Mouse (Mus musculus) kidney, adult 2 months (tissue): Measurements from ENCODE around the gene Atp6v0c. TPM values are rescaled to one million over a fixed set of nuclear protein-coding genes. Genes with fewer than 3 reads are reported as not detected.

Experiments
- DNase-seq: peaks from one replicate; pipeline ENCODE4 v3.0.0; 2021
- H3K27ac ChIP-seq: fragments of 200-500 bp; 2 replicates; pipeline ENCODE4 v1.5.1; 2012; ENCODE audit warnings: low read depth, low read length, control low read depth, inconsistent platforms; ENCODE audit not compliant: insufficient read depth
- H3K27me3 ChIP-seq: fragments of 200-500 bp; replicated peaks from 2 replicates; pipeline ENCODE4 v1.6.1; 2012; ENCODE audit warnings: mild to moderate bottlenecking, moderate library complexity, low read length, inconsistent platforms; ENCODE audit not compliant: control insufficient read depth, insufficient read depth
- H3K36me3 ChIP-seq: fragments of 200-500 bp; 2 replicates; pipeline ENCODE4 v1.6.1; 2012; ENCODE audit warnings: mild to moderate bottlenecking, moderate library complexity, low read length, inconsistent platforms; ENCODE audit not compliant: control insufficient read depth, insufficient read depth
- H3K4me1 ChIP-seq: fragments of 200-500 bp; 2 replicates; pipeline ENCODE4 v1.6.1; 2011; ENCODE audit warnings: low read length; ENCODE audit not compliant: control insufficient read depth, insufficient read depth
- H3K4me3 ChIP-seq: fragments of 200-500 bp; 2 replicates; pipeline ENCODE4 v1.5.1; 2011; ENCODE audit warnings: mild to moderate bottlenecking, low read depth, low read length, control low read depth; ENCODE audit not compliant: insufficient read depth
- CTCF ChIP-seq: fragments of 200-500 bp; conservative IDR thresholded peaks from 2 replicates; pipeline ENCODE4 v1.5.1; 2011; ENCODE audit warnings: low read depth, mild to moderate bottlenecking, control low read depth, low read length, moderate library complexity, mixed read lengths; ENCODE audit not compliant: insufficient read depth, insufficient read length
- POLR2A ChIP-seq: fragments of 200-500 bp; IDR thresholded peaks from one replicate; pipeline ENCODE4 v1.6.1; 2011; ENCODE audit warnings: low read depth, low read length, control low read depth
- WGBS: fragments of 180-500 bp; shearing (Covaris S2); methylation state at CpG from one replicate; pipeline ENCODE4 v1.1.7; 2018; 5-methylcytosine and 5-hydroxymethylcytosine counted together
- polyA plus RNA-seq: library from polyadenylated mRNA; depleted of rRNA; stranded (reverse); fragments of >200 nt; gene quantifications from 2 replicates; pipeline ENCODE4 v1.2.3, GENCODE M21; 2012

Gene Atp6v0c
- polyA plus RNA-seq, 1 experiment: 2,489 TPM

GRCm38 (mm10) chr17:24154463-24154862 is 15.0 kb downstream of the Atp6v0c start:
- TF ChIP-seq POLR2A: no peak
- TF ChIP-seq CTCF: no peak
- Histone ChIP-seq H3K27me3 (no peaks in the 10 kb centered on the region), H3K36me3 (no peaks in the 10 kb centered on the region), H3K4me3 (no peak overlapping the region), H3K4me1 (peaks cover 9% of the 10 kb centered on the region), H3K27ac (peak overlapping the region; percentile 64; the same call in 1 of the 2 replicates)
- WGBS: 37% methylated on average over 3 of the region's 3 CpGs
- DNase-seq: peak; percentile 96

DNA sequence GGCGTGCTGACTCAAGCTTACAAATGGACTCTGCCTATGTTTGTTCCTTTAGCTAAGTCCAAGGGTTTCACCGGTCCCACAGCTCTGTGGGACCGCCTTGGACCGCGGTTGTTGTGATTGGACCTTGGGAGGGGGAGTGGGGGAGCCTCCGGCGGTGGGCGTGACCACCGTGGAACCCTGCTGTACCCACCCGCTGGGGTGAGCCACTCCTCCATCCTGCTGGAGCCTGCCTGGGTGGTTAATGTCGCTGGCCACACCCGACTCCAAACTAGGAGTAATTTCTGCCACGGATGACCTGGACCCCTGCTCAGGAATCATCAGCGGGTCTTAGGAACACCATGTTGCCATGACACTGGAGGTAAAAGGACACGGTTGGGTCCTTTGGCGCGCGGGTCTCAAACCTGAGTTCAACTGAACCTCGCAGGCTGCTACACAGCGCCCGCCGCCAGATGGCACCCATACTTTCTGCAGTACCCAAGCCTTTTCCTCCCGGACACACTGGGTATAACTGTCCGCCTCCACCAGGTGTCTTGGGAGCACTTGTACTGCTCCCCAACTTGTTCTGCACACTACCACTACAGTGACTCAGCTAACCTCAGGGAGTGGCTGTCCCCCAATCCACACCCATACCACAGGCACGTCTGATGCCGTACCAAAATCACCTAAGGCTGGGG is 17.5 kb downstream of the Atp6v0c start:
- peaks cover 9% of the 10 kb centered on the region for H3K4me1 ChIP-seq
- no peak overlapping the region for H3K27ac ChIP-seq
- 1% methylated on average over 26 of the region's 26 CpGs for WGBS
- H3K36me3 ChIP-seq: no peaks in the 10 kb centered on the region
- no peaks in the 10 kb centered on the region for H3K27me3 ChIP-seq
- peak overlapping the region; percentile 23; the same call in 1 of the 2 replicates for H3K4me3 ChIP-seq
- DNase-seq: peak; percentile 90
- no peak for TF ChIP-seq POLR2A
- peak; percentile 91 for TF ChIP-seq CTCF

DNA sequence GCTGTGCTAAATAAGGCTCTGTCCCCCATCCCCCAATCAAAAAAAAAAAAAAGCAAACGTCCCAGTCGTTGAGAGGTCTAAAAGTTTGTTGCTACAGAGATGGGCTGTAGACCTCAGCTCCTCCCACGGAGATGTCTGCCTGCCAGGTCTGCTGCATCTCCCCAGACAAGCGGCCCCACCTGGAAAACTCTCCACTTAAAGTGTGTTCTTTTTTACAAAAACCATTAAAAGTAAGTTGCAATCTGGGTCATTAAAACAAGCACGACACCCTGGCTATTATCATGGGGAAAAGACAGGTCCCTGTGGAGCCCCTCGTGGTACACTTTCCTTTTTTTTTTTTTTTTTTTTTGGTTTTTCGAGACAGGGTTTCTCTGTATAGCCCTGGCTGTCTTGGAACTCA is 18.1 kb downstream of the Atp6v0c start:
- Histone ChIP-seq H3K36me3 (no peaks in the 10 kb centered on the region), H3K27ac (no peak overlapping the region), H3K4me1 (peaks cover 9% of the 10 kb centered on the region), H3K27me3 (no peaks in the 10 kb centered on the region), H3K4me3 (no peak overlapping the region)
- WGBS: 12% methylated on average over 7 of the region's 7 CpGs
- no peak for TF ChIP-seq CTCF
- TF ChIP-seq POLR2A: no peak
- no peak for DNase-seq

DNA sequence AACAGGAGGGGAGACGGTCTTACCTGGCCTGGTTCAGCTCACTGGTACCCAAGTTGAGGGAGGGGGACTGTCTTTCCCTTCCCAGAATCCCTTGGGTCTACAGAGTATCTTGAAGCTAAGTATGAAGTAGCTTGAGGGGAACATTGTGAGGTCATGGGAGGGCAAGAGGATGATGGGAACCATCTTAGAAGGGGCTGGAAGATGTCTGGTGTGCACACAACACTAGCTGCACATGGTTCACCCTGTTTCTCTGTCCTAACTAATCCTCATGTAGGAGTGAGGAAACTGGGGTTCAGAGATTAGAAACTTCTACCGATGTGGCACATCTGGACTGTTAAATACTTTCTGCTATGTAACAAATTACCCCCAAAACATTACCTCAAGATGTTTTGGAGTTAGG is 18.7 kb downstream of the Atp6v0c start, which contains the start of gene Pdpk1:
Gene Pdpk1 (minus strand): TSS at position 101 of the 400 bp plus-strand sequence.
- Histone ChIP-seq H3K4me3 (peak within 1 kb of the TSS; percentile 23; the same call in 1 of the 2 replicates), H3K4me1 (peaks cover 9% of the 10 kb centered on the region), H3K36me3 (no peaks in the 10 kb centered on the region), H3K27ac (no peak within 1 kb of the TSS), H3K27me3 (no peaks in the 10 kb centered on the region)
- 90% methylated on average over 2 of the region's 2 CpGs for WGBS
- TF ChIP-seq CTCF (no peak), POLR2A (no peak)
- DNase-seq: no peak

DNA sequence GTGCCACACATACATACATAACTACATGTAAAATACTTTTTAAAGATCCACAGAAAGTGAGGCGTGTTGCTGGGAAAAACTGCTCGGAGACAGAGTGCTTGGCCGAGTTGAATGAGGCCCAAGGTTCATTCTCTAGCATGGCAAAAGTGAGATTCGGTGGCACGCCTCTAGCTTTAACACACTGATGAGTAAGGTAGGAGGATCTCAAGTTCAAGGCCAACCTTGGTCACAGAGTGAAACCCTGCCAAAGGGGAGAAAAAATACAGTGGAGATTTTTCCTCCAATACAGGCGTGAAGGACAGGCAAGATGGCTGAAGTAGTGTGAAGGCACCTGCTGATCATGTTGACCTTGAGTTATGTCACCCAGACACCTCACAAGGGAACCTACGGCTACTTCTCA is 20.1 kb downstream of the Atp6v0c start:
- peaks cover 3% of the 10 kb centered on the region; the same call in 1 of the 2 replicates for H3K4me1 ChIP-seq
- H3K27ac ChIP-seq: no peak overlapping the region
- no peaks in the 10 kb centered on the region for H3K27me3 ChIP-seq
- H3K36me3 ChIP-seq: no peaks in the 10 kb centered on the region
- TF ChIP-seq POLR2A: no peak
- no peak for TF ChIP-seq CTCF
- no peak overlapping the region for H3K4me3 ChIP-seq
- WGBS: 94% methylated on average over 7 of the region's 7 CpGs
- DNase-seq: no peak

- Histone ChIP-seq H3K27ac (no peak overlapping the region), H3K27me3 (no peaks in the 10 kb centered on the region), H3K4me3 (no peak overlapping the region), H3K36me3 (no peaks in the 10 kb centered on the region), H3K4me1 (peaks cover 11% of the 10 kb centered on the region)
- DNase-seq: no peak
- TF ChIP-seq POLR2A (no peak), CTCF (no peak)
- WGBS: 50% methylated on average over 2 of the region's 2 CpGs
These were observed 26.6 kb downstream of the Atp6v0c start for GRCm38 (mm10) chr17:24142897-24143296.

GRCm38 (mm10) chr17:24141425-24141920 is 28.0 kb downstream of the Atp6v0c start:
- Histone ChIP-seq H3K27ac (peak overlapping the region; percentile 82), H3K4me3 (peak overlapping the region; percentile 86), H3K27me3 (no peaks in the 10 kb centered on the region), H3K36me3 (no peaks in the 10 kb centered on the region), H3K4me1 (peaks cover 18% of the 10 kb centered on the region)
- WGBS: under 1% methylated on average over 57 of the region's 57 CpGs
- peak; percentile 99 for DNase-seq
- TF ChIP-seq POLR2A (peak; percentile 24), CTCF (no peak)
